In the genomic region with DNA sequence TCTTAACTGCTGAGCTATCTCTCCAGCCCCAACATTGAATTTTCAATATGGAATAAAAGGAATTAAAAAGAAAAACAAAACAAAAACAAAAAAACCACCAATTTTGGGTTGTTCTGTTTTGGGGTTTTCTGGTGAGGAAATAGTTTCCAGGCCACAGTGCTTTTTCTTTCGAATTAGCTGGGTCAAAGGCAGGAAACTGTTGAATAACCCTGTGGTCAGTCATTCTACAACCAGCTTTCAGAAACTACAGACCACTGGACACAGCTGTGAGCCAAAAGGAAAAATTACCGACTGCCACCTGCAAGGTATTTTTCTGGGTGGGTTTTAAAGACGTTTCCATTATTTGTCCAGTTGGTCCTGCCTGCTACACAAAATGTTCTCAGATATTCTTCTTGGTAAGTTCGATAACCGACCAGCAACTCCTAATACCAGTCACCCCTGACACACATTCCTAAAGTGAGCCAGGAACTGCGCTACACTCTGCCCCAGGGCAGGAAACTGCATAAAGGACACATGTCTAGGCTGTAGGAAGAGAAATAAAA, we compare ENCODE assay signal across 15 mouse cellular contexts. TPM values are rescaled to one million over a fixed set of nuclear protein-coding genes. Genes with fewer than 3 reads are reported as not detected.
DNase-seq lines count a peak whose midpoint lies in the region; ATAC-seq and TF ChIP-seq lines count a peak whose summit lies in the region.
"Had no signal": no experiment of that assay in that cellular context is flagged by ENCODE, and none has a peak within 500 bp of the region (broad histone marks: within the 10 kb centered on the region; RNA-seq: fewer than 3 reads in every experiment).

No protein-coding gene starts in this region.

- no peaks in the 10 kb centered on the region for H3K9me3 ChIP-seq in embryonic facial prominence, embryonic 15.5 days (replicated peaks)
- no peaks in the 10 kb centered on the region for H3K9me3 ChIP-seq in embryonic facial prominence, embryonic 10.5 days
- H3K9me3 ChIP-seq in heart, embryonic 16.5 days (replicated peaks; ENCODE audit: control insufficient read depth, low read length): no peaks in the 10 kb centered on the region
- H3K9me3 ChIP-seq in liver, embryonic 12.5 days (replicated peaks): no peaks in the 10 kb centered on the region
- H3K9me3 ChIP-seq in stomach, postnatal 0 days (ENCODE audit: control insufficient read depth, low read length): no peaks in the 10 kb centered on the region
- H3K9me3 ChIP-seq: liver, embryonic 13.5 days; midbrain, embryonic 13.5 days; stomach, embryonic 15.5 days had no signal

- H3K4me1 ChIP-seq in embryonic facial prominence, embryonic 15.5 days: peaks cover 22% of the 10 kb centered on the region
- H3K4me1 ChIP-seq in embryonic facial prominence, embryonic 10.5 days: peaks cover 22% of the 10 kb centered on the region
- H3K4me1 ChIP-seq in heart, embryonic 16.5 days (ENCODE audit: control insufficient read depth, insufficient read depth, low read length): peaks cover 38% of the 10 kb centered on the region
- H3K4me1 ChIP-seq in liver, adult 2 months (ENCODE audit: control insufficient read depth, insufficient read depth, low read length): peaks cover 13% of the 10 kb centered on the region
- peaks cover 47% of the 10 kb centered on the region for H3K4me1 ChIP-seq in liver, embryonic 12.5 days
- H3K4me1 ChIP-seq in stomach, postnatal 0 days (replicated peaks; ENCODE audit: control insufficient read depth, insufficient read depth): peaks cover 5% of the 10 kb centered on the region; the same call in 1 of the 2 replicates

- no peak for DNase-seq in embryonic facial prominence, embryonic 10.5 days (ENCODE audit: low spot score)
- DNase-seq in heart, postnatal 14 days: no peak
- peak; percentile 46 for DNase-seq in liver, adult 2 months (ENCODE audit: extremely low read depth, low read depth, low spot score)
- DNase-seq in stomach, postnatal 0 days (ENCODE audit: low spot score): no peak
- no peak for DNase-seq in right cerebral cortex, postnatal 36 days (ENCODE audit: low spot score in 2 of 2)
- DNase-seq: adrenal gland, adult 8-10 months; cerebellum, adult 9-10 months; liver, embryonic 13.5 days; right cerebral cortex, postnatal 25 days; thymus, postnatal 14 days had no signal

- no peak overlapping the region for H3K4me2 ChIP-seq in embryonic facial prominence, embryonic 15.5 days (replicated peaks)
- H3K4me2 ChIP-seq in heart, embryonic 16.5 days (ENCODE audit: low read depth, low read length): no peak overlapping the region
- H3K4me2 ChIP-seq in liver, embryonic 12.5 days: no peak overlapping the region
- no peak overlapping the region for H3K4me2 ChIP-seq in stomach, postnatal 0 days (replicated peaks; ENCODE audit: low read depth)
- H3K4me2 ChIP-seq: liver, embryonic 13.5 days; midbrain, embryonic 13.5 days; stomach, embryonic 15.5 days had no signal

- H3K27ac ChIP-seq in embryonic facial prominence, embryonic 15.5 days (replicated peaks): 0 out of 2 replicates have a peak overlapping the region, but pooled peaks have one; percentile 22
- H3K27ac ChIP-seq in embryonic facial prominence, embryonic 10.5 days (replicated peaks): no peak overlapping the region; the same call in 1 of the 2 replicates
- peak overlapping the region; percentile 53 for H3K27ac ChIP-seq in heart, embryonic 16.5 days (ENCODE audit: low read length)
- no peak overlapping the region for H3K27ac ChIP-seq in liver, adult 2 months (replicated peaks; ENCODE audit: insufficient read depth, low read depth, low read length)
- no peak overlapping the region for H3K27ac ChIP-seq in liver, embryonic 12.5 days
- peak overlapping the region; percentile 58; the same call in 1 of the 2 replicates for H3K27ac ChIP-seq in stomach, postnatal 0 days (replicated peaks)
- H3K27ac ChIP-seq: liver, embryonic 13.5 days; midbrain, embryonic 13.5 days had no signal

- TF ChIP-seq EP300 in stomach, postnatal 0 days (optimal IDR thresholded peaks at IDR 0.05): no peak

- no peak for ATAC-seq in embryonic facial prominence, embryonic 15.5 days (ENCODE audit: insufficient number of reproducible peaks, low FRiP score, low TSS enrichment, low read depth)
- no peak for ATAC-seq in heart, embryonic 16.5 days (replicated peaks; ENCODE audit: extremely low read depth, insufficient read depth, low FRiP score)
- no peak for ATAC-seq in liver, embryonic 12.5 days
- ATAC-seq in stomach, postnatal 0 days (ENCODE audit: low FRiP score, low TSS enrichment): no peak
- ATAC-seq: midbrain, embryonic 13.5 days had no signal

- intact Hi-C loops in heart, postnatal 14 days (cut with DNase I): no loop called here

- no peak overlapping the region for H3K4me3 ChIP-seq in embryonic facial prominence, embryonic 15.5 days (replicated peaks)
- no peak overlapping the region for H3K4me3 ChIP-seq in embryonic facial prominence, embryonic 10.5 days
- H3K4me3 ChIP-seq in heart, embryonic 16.5 days (ENCODE audit: low read length): no peak overlapping the region
- H3K4me3 ChIP-seq in liver, adult 2 months (ENCODE audit: insufficient read depth, low read depth, low read length): no peak overlapping the region
- no peak overlapping the region for H3K4me3 ChIP-seq in liver, embryonic 12.5 days
- H3K4me3 ChIP-seq in stomach, postnatal 0 days (ENCODE audit: low read depth, low read length): no peak overlapping the region
- H3K4me3 ChIP-seq: liver, embryonic 13.5 days; midbrain, embryonic 13.5 days; stomach, embryonic 15.5 days had no signal

- no peak for TF ChIP-seq CTCF in liver, adult 2 months (IDR thresholded peaks at IDR 0.05; ENCODE audit: low read depth, low read length)
- no peak for TF ChIP-seq CTCF in stomach, postnatal 0 days (IDR thresholded peaks at IDR 0.05; ENCODE audit: low read depth)

- H3K9ac ChIP-seq in embryonic facial prominence, embryonic 15.5 days: no peak overlapping the region
- no peak overlapping the region for H3K9ac ChIP-seq in heart, embryonic 16.5 days (ENCODE audit: low read length)
- H3K9ac ChIP-seq in liver, adult 2 months (ENCODE audit: low read depth, low read length): no peak overlapping the region
- no peak overlapping the region for H3K9ac ChIP-seq in liver, embryonic 12.5 days
- no peak overlapping the region for H3K9ac ChIP-seq in stomach, postnatal 0 days (ENCODE audit: low read length)
- H3K9ac ChIP-seq: liver, embryonic 13.5 days; midbrain, embryonic 13.5 days; stomach, embryonic 15.5 days had no signal

- TF ChIP-seq POLR2A in liver, adult 2 months (IDR thresholded peaks at IDR 0.05; ENCODE audit: extremely low read depth, insufficient read depth, low read length): no peak

- H3K27me3 ChIP-seq in embryonic facial prominence, embryonic 15.5 days: no peaks in the 10 kb centered on the region
- H3K27me3 ChIP-seq in embryonic facial prominence, embryonic 10.5 days (replicated peaks; ENCODE audit: low read depth, poor library complexity, severe bottlenecking): no peaks in the 10 kb centered on the region
- no peaks in the 10 kb centered on the region for H3K27me3 ChIP-seq in heart, embryonic 16.5 days (ENCODE audit: control insufficient read depth, insufficient read depth, low read length)
- H3K27me3 ChIP-seq in liver, adult 2 months (ENCODE audit: control insufficient read depth, insufficient read depth, low read length): no peaks in the 10 kb centered on the region
- H3K27me3 ChIP-seq in liver, embryonic 12.5 days (replicated peaks): no peaks in the 10 kb centered on the region
- no peaks in the 10 kb centered on the region for H3K27me3 ChIP-seq in stomach, postnatal 0 days (ENCODE audit: control insufficient read depth, insufficient read depth, low read length)
- H3K27me3 ChIP-seq: liver, embryonic 13.5 days; midbrain, embryonic 13.5 days; stomach, embryonic 15.5 days had no signal

- WGBS in embryonic facial prominence, embryonic 15.5 days: 57% methylated on average over 6 of the region's 6 CpGs
- WGBS in embryonic facial prominence, embryonic 10.5 days: 63% methylated on average over 6 of the region's 6 CpGs
- 69% methylated on average over 6 of the region's 6 CpGs for WGBS in heart, embryonic 16.5 days
- 53% methylated on average over 6 of the region's 6 CpGs for WGBS in liver, adult 2 months
- WGBS in liver, embryonic 12.5 days (ENCODE audit: insufficient replicate concordance): 51% methylated on average over 6 of the region's 6 CpGs
- 73% methylated on average over 6 of the region's 6 CpGs for WGBS in stomach, postnatal 0 days

- H3K36me3 ChIP-seq in embryonic facial prominence, embryonic 15.5 days: no peaks in the 10 kb centered on the region; the same call in 1 of the 2 replicates
- peaks cover 10% of the 10 kb centered on the region for H3K36me3 ChIP-seq in embryonic facial prominence, embryonic 10.5 days (replicated peaks)
- peaks cover 9% of the 10 kb centered on the region for H3K36me3 ChIP-seq in heart, embryonic 16.5 days (ENCODE audit: control insufficient read depth, insufficient read depth)
- peaks cover 11% of the 10 kb centered on the region; the same call in 1 of the 2 replicates for H3K36me3 ChIP-seq in liver, adult 2 months (ENCODE audit: control insufficient read depth, insufficient read depth, low read length)
- 0 out of 2 replicates have a peak, but pooled peaks cover 3% of the 10 kb centered on the region for H3K36me3 ChIP-seq in liver, embryonic 12.5 days
- H3K36me3 ChIP-seq in stomach, postnatal 0 days (ENCODE audit: control insufficient read depth, insufficient read depth, low read length): 0 out of 2 replicates have a peak, but pooled peaks cover 3% of the 10 kb centered on the region
- H3K36me3 ChIP-seq: liver, embryonic 13.5 days had no signal

- peaks cover 9% of the 10 kb centered on the region; the same call in 1 of the 2 replicates for H3K79me2 ChIP-seq in liver, adult 2 months (ENCODE audit: control insufficient read depth, insufficient read depth, low read length)

RNA-seq across cellular contexts. Expression of a gene that starts 44.8 kb away (rescaled TPM):
- 3.0 and 3.2 TPM in 2 replicates for polyA plus RNA-seq in embryonic facial prominence, embryonic 15.5 days (2015; fragmentation: Nextera tagmentation; extraction: Ambion mirVana)
- 1.2 and 1.4 TPM in 2 replicates for polyA plus RNA-seq in embryonic facial prominence, embryonic 10.5 days (2016; fragmentation: Nextera tagmentation; extraction: Ambion mirVana)
- polyA plus RNA-seq in heart, embryonic 16.5 days (2015; fragmentation: Nextera tagmentation; extraction: Ambion mirVana): 1.4 and 1.9 TPM in 2 replicates
- 1 to 10 TPM; 2.4 to 2.8 TPM for total RNA-seq in heart, postnatal 14 days (2021)
- 4.6 and 5.9 TPM in 2 replicates for total RNA-seq in liver, adult 2 months (2014; rRNA removed)
- polyA plus RNA-seq in liver, adult 2 months (2012; rRNA removed): 0.26 and 0.50 TPM in 2 replicates
- polyA plus RNA-seq in liver, embryonic 12.5 days (2016; fragmentation: Nextera tagmentation; extraction: Ambion mirVana): 0.81 TPM in 2 replicates
- 1.2 and 1.5 TPM in 2 replicates for polyA plus RNA-seq in stomach, postnatal 0 days (2015; fragmentation: Nextera tagmentation; extraction: Ambion mirVana)

Comparison
In these comparisons a context has a peak if more than half of its experiments do, and no peak if none do; other contexts are left out.
1. H3K27ac ChIP-seq: peak in embryonic facial prominence, embryonic 15.5 days (single experiment), heart, embryonic 16.5 days (single experiment) and stomach, postnatal 0 days (single experiment); none in embryonic facial prominence, embryonic 10.5 days (single experiment), liver, adult 2 months (single experiment) and liver, embryonic 12.5 days (single experiment).